In the genomic region with DNA sequence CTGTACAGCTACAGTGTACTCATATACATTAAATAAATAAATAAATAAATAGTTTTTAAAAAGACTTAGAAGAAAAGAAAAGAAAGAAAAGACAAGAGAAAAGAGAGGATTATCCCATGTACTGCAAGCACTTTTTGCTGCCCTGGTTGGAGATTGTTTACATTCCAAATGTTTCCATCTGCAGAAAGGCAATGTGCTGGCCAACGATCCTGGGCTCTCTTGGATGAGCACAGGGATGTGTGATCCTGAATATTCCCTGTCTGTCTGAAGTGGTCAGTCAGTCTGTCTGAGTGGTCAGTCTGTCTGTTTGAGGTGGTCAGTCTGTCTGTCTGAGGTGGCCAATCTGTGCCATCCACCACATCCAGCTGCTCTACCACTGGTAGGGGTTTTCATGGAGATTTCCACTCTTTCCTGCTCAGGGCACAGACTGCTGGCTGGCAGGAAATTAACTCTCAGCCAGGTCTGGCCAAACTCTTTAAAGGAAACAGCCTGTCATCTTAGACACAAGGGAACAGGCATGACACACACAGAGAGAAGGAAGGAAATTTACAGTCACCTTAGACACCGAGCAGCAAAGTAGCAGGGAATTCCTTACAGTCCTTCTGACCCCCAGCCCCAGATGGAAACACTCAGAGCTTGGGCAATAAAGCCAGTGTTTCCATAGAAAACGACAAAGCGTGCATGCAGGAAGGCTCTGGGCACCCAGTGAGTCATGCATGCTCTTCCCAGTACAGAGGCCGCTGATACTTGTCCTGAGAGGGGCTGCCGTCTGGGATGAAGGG, we compare ENCODE assay signal across 10 mouse cellular contexts. TPM values are rescaled to one million over a fixed set of nuclear protein-coding genes. Genes with fewer than 3 reads are reported as not detected.
DNase-seq lines count a peak whose midpoint lies in the region; ATAC-seq lines count a peak whose summit lies in the region.
"Had no signal": no experiment of that assay in that cellular context is flagged by ENCODE, and none has a peak within 500 bp of the region (broad histone marks: within the 10 kb centered on the region; RNA-seq: fewer than 3 reads in every experiment).

No protein-coding gene starts in this region.

- intact Hi-C loops in heart, postnatal 14 days (cut with DNase I) = no loop called here

- no peak overlapping the region for H3K4me3 ChIP-seq in heart, embryonic 13.5 days
- no peak overlapping the region for H3K4me3 ChIP-seq in limb, embryonic 13.5 days

- H3K9ac ChIP-seq in heart, embryonic 13.5 days = no peak overlapping the region
- H3K9ac ChIP-seq in limb, embryonic 13.5 days = no peak overlapping the region

- no peak overlapping the region for H3K4me2 ChIP-seq in heart, embryonic 13.5 days
- H3K4me2 ChIP-seq in limb, embryonic 13.5 days (replicated peaks) = no peak overlapping the region

- H3K27ac ChIP-seq in heart, embryonic 13.5 days (replicated peaks) = peak overlapping the region; percentile 75
- H3K27ac ChIP-seq in limb, embryonic 13.5 days = peak overlapping the region; percentile 55; the same call in 1 of the 2 replicates

- no peaks in the 10 kb centered on the region for H3K9me3 ChIP-seq in heart, embryonic 13.5 days
- no peaks in the 10 kb centered on the region for H3K9me3 ChIP-seq in limb, embryonic 13.5 days

- H3K36me3 ChIP-seq in heart, embryonic 13.5 days = peaks cover 49% of the 10 kb centered on the region
- H3K36me3 ChIP-seq in limb, embryonic 13.5 days = peaks cover 38% of the 10 kb centered on the region

- WGBS in heart, embryonic 13.5 days = 38% methylated on average over 6 of the region's 6 CpGs
- 14% methylated on average over 6 of the region's 6 CpGs for WGBS in limb, embryonic 13.5 days

- no peaks in the 10 kb centered on the region for H3K27me3 ChIP-seq in heart, embryonic 13.5 days (replicated peaks)
- H3K27me3 ChIP-seq in limb, embryonic 13.5 days = no peaks in the 10 kb centered on the region

- DNase-seq in heart, postnatal 14 days = no peak
- DNase-seq in MN1 (ENCODE audit: low spot score) = peak; percentile 65
- DNase-seq in hindlimb bud, embryonic 11.5 days (ENCODE audit: extremely low spot score, low read depth, low spot score) = peak; percentile 72
- no peak for DNase-seq in retina, postnatal 1 day
- DNase-seq in thymus, postnatal 10 days (ENCODE audit: low spot score in 2 of 2) = no peak
- DNase-seq in thymus, adult 18-20 months = no peak
- DNase-seq: layer of hippocampus, adult 9-11 months; midbrain, embryonic 14.5 days had no signal

- H3K4me1 ChIP-seq in heart, embryonic 13.5 days = peaks cover 22% of the 10 kb centered on the region
- peaks cover 20% of the 10 kb centered on the region for H3K4me1 ChIP-seq in limb, embryonic 13.5 days

- no peak for ATAC-seq in heart, embryonic 13.5 days (ENCODE audit: extremely low read depth, insufficient number of reproducible peaks, low FRiP score, low TSS enrichment)
- ATAC-seq in limb, embryonic 13.5 days (ENCODE audit: low FRiP score, low read depth) = peak; percentile 51

RNA-seq across cellular contexts. Expression of a gene that starts 18.4 kb away (rescaled TPM):
- polyA plus RNA-seq in heart, embryonic 13.5 days (2015; fragmentation: Nextera tagmentation; extraction: Ambion mirVana) = 44.7 and 48.0 TPM in 2 replicates
- total RNA-seq in heart, postnatal 14 days (2021) = 100 to 1,000 TPM in 1 of 2 experiments, 10 to 100 TPM in 1; 98.4 to 101 TPM
- 51.0 and 52.7 TPM in 2 replicates for polyA plus RNA-seq in limb, embryonic 13.5 days (2015; fragmentation: Nextera tagmentation; extraction: Ambion mirVana)

RNA-seq across cellular contexts. Expression of a gene that starts 55.8 kb away (rescaled TPM):
- 375 and 413 TPM in 2 replicates for polyA plus RNA-seq in heart, embryonic 13.5 days (2015; fragmentation: Nextera tagmentation; extraction: Ambion mirVana)
- total RNA-seq in heart, postnatal 14 days (2021) = 100 to 1,000 TPM; 365 to 412 TPM
- polyA plus RNA-seq in limb, embryonic 13.5 days (2015; fragmentation: Nextera tagmentation; extraction: Ambion mirVana) = 346 and 360 TPM in 2 replicates

Comparison
In these comparisons a context has a peak if more than half of its experiments do, and no peak if none do; other contexts are left out.
1. DNase-seq: peak in MN1 (single experiment) and hindlimb bud, embryonic 11.5 days (single experiment); none in heart, postnatal 14 days (0 of 2), retina, postnatal 1 day (single experiment), thymus, postnatal 10 days (0 of 2) and thymus, adult 18-20 months (0 of 2).